Mouse (Mus musculus) liver, adult 2 months (tissue): ENCODE data around the gene Apex2.

Experiments
- CTCF ChIP-seq: fragments of 200-500 bp; IDR thresholded peaks from 2 replicates; pipeline ENCODE4 v1.5.1; 2011; ENCODE audit warnings: low read depth, low read length, control low read depth
- POLR2A ChIP-seq: fragments of 200-500 bp; IDR thresholded peaks from 2 replicates; pipeline ENCODE4 v1.6.1; 2011; ENCODE audit warnings: low read length, control low read depth; ENCODE audit not compliant: insufficient read depth; ENCODE audit errors: extremely low read depth

DNA sequence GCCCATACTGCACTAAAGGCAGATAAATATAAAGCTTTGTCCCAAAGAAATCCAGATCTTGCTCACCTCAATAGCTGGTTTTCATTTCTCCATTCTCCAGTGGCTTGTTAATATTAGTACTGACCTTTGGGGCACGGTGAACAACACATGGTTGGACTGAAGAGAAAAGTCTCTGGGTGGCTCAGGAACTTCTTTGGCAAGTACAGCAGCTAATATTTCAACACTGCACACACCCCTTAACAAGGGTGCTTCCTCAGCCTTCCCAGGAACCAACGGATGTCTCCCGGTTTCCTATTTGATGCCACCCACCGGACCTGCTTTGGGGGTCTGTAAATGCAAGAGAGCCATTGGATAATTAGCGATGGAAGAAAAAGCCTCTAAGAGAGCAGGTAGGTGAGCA is at the start of gene Apex2:
- TF ChIP-seq POLR2A (no peak), CTCF (no peak)
